Mouse (Mus musculus): ENCODE results near the gene Lrp2. TPM values are rescaled to one million over a fixed set of nuclear protein-coding genes. Genes with fewer than 3 reads are reported as not detected.

The Lrp2 gene
- polyA plus RNA-seq, 1 experiment from 2014 or later: not detected

GRCm38 (mm10) chr2:69401891-69402290 is 184.0 kb downstream of the Lrp2 start:
- Histone ChIP-seq H3K9ac (replicated peaks) (no peak overlapping the region), H3K4me1 (replicated peaks) (peaks cover 9% of the 10 kb centered on the region; the same call in 1 of the 2 replicates), H3K27me3 (no peaks in the 10 kb centered on the region), H3K27ac (no peak overlapping the region), H3K4me2 (no peak overlapping the region), H3K36me3 (no peaks in the 10 kb centered on the region), H3K4me3 (replicated peaks) (no peak overlapping the region), H3K9me3 (no peaks in the 10 kb centered on the region)
- ATAC-seq (ENCODE audit: insufficient number of reproducible peaks, insufficient read depth, low FRiP score, low TSS enrichment, low read depth): no peak
- 87% methylated on average over 6 of the region's 6 CpGs for WGBS

- H3K36me3 ChIP-seq: no peaks in the 10 kb centered on the region
- H3K4me3 ChIP-seq (replicated peaks): no peak overlapping the region
- no peak overlapping the region for H3K9ac ChIP-seq (replicated peaks)
- no peak overlapping the region for H3K27ac ChIP-seq
- no peaks in the 10 kb centered on the region for H3K27me3 ChIP-seq
- 71% methylated on average over 7 of the region's 7 CpGs for whole genome bisulfite sequencing
- H3K4me2 ChIP-seq: no peak overlapping the region
- ATAC-seq (ENCODE audit: insufficient number of reproducible peaks, insufficient read depth, low FRiP score, low TSS enrichment, low read depth): no peak
- peaks cover 9% of the 10 kb centered on the region; the same call in 1 of the 2 replicates for H3K4me1 ChIP-seq (replicated peaks)
- H3K9me3 ChIP-seq: no peaks in the 10 kb centered on the region
Measured at GRCm38 (mm10) chr2:69400866-69401604, 184.8 kb downstream of the Lrp2 start.

- no peak for ATAC-seq (ENCODE audit: insufficient number of reproducible peaks, insufficient read depth, low FRiP score, low TSS enrichment, low read depth)
- Histone ChIP-seq H3K4me1 (replicated peaks) (peaks cover 9% of the 10 kb centered on the region; the same call in 1 of the 2 replicates), H3K27ac (no peak overlapping the region), H3K27me3 (no peaks in the 10 kb centered on the region), H3K4me2 (no peak overlapping the region), H3K4me3 (replicated peaks) (no peak overlapping the region), H3K9me3 (no peaks in the 10 kb centered on the region), H3K9ac (replicated peaks) (no peak overlapping the region), H3K36me3 (no peaks in the 10 kb centered on the region)
- WGBS: 80% methylated on average over 12 of the region's 12 CpGs
Measured at GRCm38 (mm10) chr2:69396760-69397435, 189.0 kb downstream of the Lrp2 start.

- no peak for ATAC-seq (ENCODE audit: insufficient number of reproducible peaks, insufficient read depth, low FRiP score, low TSS enrichment, low read depth)
- Histone ChIP-seq H3K36me3 (no peaks in the 10 kb centered on the region), H3K4me3 (replicated peaks) (no peak overlapping the region), H3K4me2 (no peak overlapping the region), H3K9ac (replicated peaks) (no peak overlapping the region), H3K9me3 (no peaks in the 10 kb centered on the region), H3K27me3 (no peaks in the 10 kb centered on the region), H3K4me1 (replicated peaks) (no peaks in the 10 kb centered on the region), H3K27ac (no peak overlapping the region)
- 44% methylated on average over 9 of the region's 9 CpGs for WGBS
Measured at GRCm38 (mm10) chr2:69395597-69396248, 190.1 kb downstream of the Lrp2 start.

- Histone ChIP-seq H3K9me3 (no peaks in the 10 kb centered on the region), H3K27me3 (no peaks in the 10 kb centered on the region), H3K4me3 (replicated peaks) (no peak overlapping the region), H3K4me1 (replicated peaks) (no peaks in the 10 kb centered on the region), H3K27ac (no peak overlapping the region), H3K9ac (replicated peaks) (no peak overlapping the region), H3K4me2 (no peak overlapping the region), H3K36me3 (no peaks in the 10 kb centered on the region)
- 88% methylated on average over 2 of the region's 2 CpGs for WGBS
- no peak for ATAC-seq (ENCODE audit: insufficient number of reproducible peaks, insufficient read depth, low FRiP score, low TSS enrichment, low read depth)
Measured at GRCm38 (mm10) chr2:69393947-69394346, 191.9 kb downstream of the Lrp2 start.

GRCm38 (mm10) chr2:69386118-69386871 is 199.6 kb downstream of the Lrp2 start:
- no peak for ATAC-seq (ENCODE audit: insufficient number of reproducible peaks, insufficient read depth, low FRiP score, low TSS enrichment, low read depth)
- WGBS: 85% methylated on average over 3 of the region's 3 CpGs
- H3K4me2 ChIP-seq: no peak overlapping the region
- no peaks in the 10 kb centered on the region for H3K36me3 ChIP-seq
- no peak overlapping the region for H3K4me3 ChIP-seq (replicated peaks)
- H3K4me1 ChIP-seq (replicated peaks): no peaks in the 10 kb centered on the region
- H3K27ac ChIP-seq: no peak overlapping the region
- H3K9ac ChIP-seq (replicated peaks): no peak overlapping the region
- H3K9me3 ChIP-seq: no peaks in the 10 kb centered on the region
- H3K27me3 ChIP-seq: no peaks in the 10 kb centered on the region

GRCm38 (mm10) chr2:69382838-69383237 is 203.0 kb downstream of the Lrp2 start:
- no peak for ATAC-seq (ENCODE audit: insufficient number of reproducible peaks, insufficient read depth, low FRiP score, low TSS enrichment, low read depth)
- H3K9me3 ChIP-seq: no peaks in the 10 kb centered on the region
- H3K4me1 ChIP-seq (replicated peaks): no peaks in the 10 kb centered on the region
- no peak overlapping the region for H3K27ac ChIP-seq
- H3K27me3 ChIP-seq: no peaks in the 10 kb centered on the region
- H3K4me2 ChIP-seq: no peak overlapping the region
- WGBS: 84% methylated on average over 5 of the region's 5 CpGs
- H3K9ac ChIP-seq (replicated peaks): no peak overlapping the region
- H3K4me3 ChIP-seq (replicated peaks): no peak overlapping the region
- no peaks in the 10 kb centered on the region for H3K36me3 ChIP-seq

GRCm38 (mm10) chr2:69381740-69382139 is 204.1 kb downstream of the Lrp2 start:
- H3K27ac ChIP-seq: no peak overlapping the region
- no peaks in the 10 kb centered on the region for H3K9me3 ChIP-seq
- no peaks in the 10 kb centered on the region for H3K27me3 ChIP-seq
- no peaks in the 10 kb centered on the region for H3K36me3 ChIP-seq
- no peaks in the 10 kb centered on the region for H3K4me1 ChIP-seq (replicated peaks)
- no peak overlapping the region for H3K4me3 ChIP-seq (replicated peaks)
- 45% methylated on average over 8 of the region's 8 CpGs for WGBS
- H3K4me2 ChIP-seq: no peak overlapping the region
- no peak for ATAC-seq (ENCODE audit: insufficient number of reproducible peaks, insufficient read depth, low FRiP score, low TSS enrichment, low read depth)
- H3K9ac ChIP-seq (replicated peaks): no peak overlapping the region

GRCm38 (mm10) chr2:69380281-69380680 is 205.6 kb downstream of the Lrp2 start, which contains the start of gene Dhrs9:
Gene Dhrs9, plus strand, starts transcription at chr2:69380445.
- no peaks in the 10 kb centered on the region for H3K9me3 ChIP-seq

GRCm38 (mm10) chr2:69379801-69380200 is 206.1 kb downstream of the Lrp2 start:
- Histone ChIP-seq H3K4me2 (no peak overlapping the region), H3K27me3 (no peaks in the 10 kb centered on the region), H3K9ac (replicated peaks) (no peak overlapping the region), H3K9me3 (no peaks in the 10 kb centered on the region), H3K27ac (no peak overlapping the region), H3K36me3 (no peaks in the 10 kb centered on the region), H3K4me3 (replicated peaks) (no peak overlapping the region), H3K4me1 (replicated peaks) (no peaks in the 10 kb centered on the region)
- WGBS: 59% methylated on average over 1 of the region's 1 CpGs
- ATAC-seq (ENCODE audit: insufficient number of reproducible peaks, insufficient read depth, low FRiP score, low TSS enrichment, low read depth): no peak

More at GRCm38 (mm10) chr2:69380281-69380680, 205.6 kb downstream of the Lrp2 start, which contains the start of gene Dhrs9:
- no peak within 1 kb of the TSS for H3K4me2 ChIP-seq
- H3K27me3 ChIP-seq: no peaks in the 10 kb centered on the region
- H3K27ac ChIP-seq: no peak within 1 kb of the TSS
- no peak within 1 kb of the TSS for H3K9ac ChIP-seq (replicated peaks)
- no peaks in the 10 kb centered on the region for H3K4me1 ChIP-seq (replicated peaks)
- H3K4me3 ChIP-seq (replicated peaks): no peak within 1 kb of the TSS
- 56% methylated on average over 13 of the region's 13 CpGs for WGBS
- no peak for ATAC-seq (ENCODE audit: insufficient number of reproducible peaks, insufficient read depth, low FRiP score, low TSS enrichment, low read depth)
- no peaks in the 10 kb centered on the region for H3K36me3 ChIP-seq

- WGBS: 77% methylated on average over 2 of the region's 2 CpGs
- no peaks in the 10 kb centered on the region for H3K9me3 ChIP-seq
- no peak overlapping the region for H3K27ac ChIP-seq
- no peaks in the 10 kb centered on the region for H3K4me1 ChIP-seq (replicated peaks)
- no peak overlapping the region for H3K9ac ChIP-seq (replicated peaks)
- no peak overlapping the region for H3K4me3 ChIP-seq (replicated peaks)
- no peaks in the 10 kb centered on the region for H3K36me3 ChIP-seq
- H3K4me2 ChIP-seq: no peak overlapping the region
- no peak for ATAC-seq (ENCODE audit: insufficient number of reproducible peaks, insufficient read depth, low FRiP score, low TSS enrichment, low read depth)
- H3K27me3 ChIP-seq: no peaks in the 10 kb centered on the region
Measured at GRCm38 (mm10) chr2:69376780-69377179, 209.1 kb downstream of the Lrp2 start.
